Mouse (Mus musculus): ENCODE measurements around the gene Abcd3.

The Abcd3 gene

DNA sequence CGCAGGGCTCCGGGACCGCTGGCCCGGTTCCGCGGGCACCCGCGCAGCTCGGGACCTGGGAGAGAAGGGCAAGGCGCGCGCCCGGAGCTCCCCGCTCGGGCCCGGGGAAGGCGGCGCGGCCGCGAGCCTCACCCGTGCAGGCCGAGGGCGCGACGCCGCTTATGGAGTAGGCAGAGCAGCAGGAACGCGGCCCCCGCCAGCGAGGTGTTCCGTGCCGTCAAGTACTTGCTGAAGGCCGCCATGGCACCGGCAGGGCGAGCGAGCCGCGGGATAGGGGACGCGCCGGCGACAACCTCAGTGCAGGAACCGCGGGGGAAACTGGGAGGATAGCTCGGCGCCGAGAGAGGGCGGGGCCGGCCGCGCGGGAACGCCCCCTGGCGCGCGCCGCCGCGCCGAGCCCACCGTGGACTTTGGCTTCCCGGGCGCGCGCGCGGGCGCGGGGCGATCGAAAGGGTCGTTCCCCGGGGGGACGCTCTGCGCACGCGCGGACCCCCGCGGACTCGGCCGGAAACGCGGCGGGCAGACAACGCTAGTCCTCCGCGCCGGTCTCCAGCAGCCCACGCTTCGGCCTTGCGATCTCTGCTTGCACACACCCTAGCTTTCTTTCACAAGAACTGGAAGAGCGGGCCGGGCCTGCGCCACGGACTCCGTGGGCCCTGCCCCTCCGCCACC, at the start of gene Abcd3:
TSS of gene Abcd3 (minus strand) at position 426 of the 672 bp plus-strand sequence.
- DNase-seq (ENCODE audit: low spot score) = peak; percentile 85

- DNase-seq (ENCODE audit: low spot score) = no peak
Observed at GRCm38 (mm10) chr3:121859142-121859541, 44.0 kb upstream of the Abcd3 start.

DNA sequence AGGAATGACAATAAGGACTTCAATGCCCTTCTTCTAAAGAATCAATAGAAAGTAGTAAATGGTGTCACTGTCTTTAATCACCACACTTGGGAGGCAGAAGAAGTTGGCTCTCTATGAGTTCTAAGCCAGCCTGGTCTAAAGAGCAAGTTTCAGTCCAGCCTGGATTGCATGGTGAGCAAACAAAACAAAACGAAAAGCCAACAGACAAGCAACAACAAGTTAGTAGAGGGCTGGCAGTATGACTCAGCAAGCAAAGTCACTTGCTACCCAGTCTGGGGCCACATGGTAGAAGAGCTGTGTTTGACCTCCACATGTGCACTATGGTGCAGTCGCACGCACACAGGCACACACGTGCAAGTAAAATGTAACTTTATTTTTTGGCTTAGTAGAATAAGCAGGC, 41.0 kb upstream of the Abcd3 start:
- DNase-seq (ENCODE audit: low spot score) = no peak

DNA sequence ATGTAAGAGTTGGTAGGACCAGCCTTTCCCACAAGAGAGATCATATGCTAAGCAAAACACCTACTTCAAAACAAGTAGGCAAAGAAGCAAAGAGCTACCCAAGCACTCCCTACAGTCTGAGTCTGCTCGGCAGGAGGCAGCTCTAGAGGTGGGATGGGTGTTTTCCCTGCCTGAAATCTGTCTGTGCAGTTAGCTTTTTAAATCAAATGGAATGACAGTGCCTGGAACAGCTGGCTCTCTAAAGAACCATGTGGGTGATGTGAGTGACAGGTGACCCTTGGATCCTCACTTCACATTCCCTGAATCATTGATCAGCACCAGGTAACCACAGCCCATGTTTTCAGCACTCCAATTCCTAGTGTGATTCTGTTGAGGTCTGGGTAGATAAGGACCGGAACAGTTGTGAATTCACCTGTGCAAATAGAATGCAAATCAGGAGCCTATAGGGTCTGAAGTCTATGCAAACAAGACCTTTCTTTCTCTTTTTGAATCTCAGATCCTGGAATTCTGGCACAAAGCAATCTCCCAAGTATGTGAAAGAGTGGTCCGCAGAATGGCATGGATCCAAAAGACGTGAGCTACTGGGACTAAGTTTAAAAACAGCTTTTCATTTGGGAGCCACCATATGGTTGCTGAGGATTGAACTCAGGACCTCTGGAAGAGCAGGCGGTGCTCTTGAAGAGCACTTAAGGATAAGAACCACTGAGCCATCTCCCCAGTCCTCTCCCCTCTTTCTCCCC, 38.8 kb upstream of the Abcd3 start:
- no peak for DNase-seq (ENCODE audit: low spot score)

DNA sequence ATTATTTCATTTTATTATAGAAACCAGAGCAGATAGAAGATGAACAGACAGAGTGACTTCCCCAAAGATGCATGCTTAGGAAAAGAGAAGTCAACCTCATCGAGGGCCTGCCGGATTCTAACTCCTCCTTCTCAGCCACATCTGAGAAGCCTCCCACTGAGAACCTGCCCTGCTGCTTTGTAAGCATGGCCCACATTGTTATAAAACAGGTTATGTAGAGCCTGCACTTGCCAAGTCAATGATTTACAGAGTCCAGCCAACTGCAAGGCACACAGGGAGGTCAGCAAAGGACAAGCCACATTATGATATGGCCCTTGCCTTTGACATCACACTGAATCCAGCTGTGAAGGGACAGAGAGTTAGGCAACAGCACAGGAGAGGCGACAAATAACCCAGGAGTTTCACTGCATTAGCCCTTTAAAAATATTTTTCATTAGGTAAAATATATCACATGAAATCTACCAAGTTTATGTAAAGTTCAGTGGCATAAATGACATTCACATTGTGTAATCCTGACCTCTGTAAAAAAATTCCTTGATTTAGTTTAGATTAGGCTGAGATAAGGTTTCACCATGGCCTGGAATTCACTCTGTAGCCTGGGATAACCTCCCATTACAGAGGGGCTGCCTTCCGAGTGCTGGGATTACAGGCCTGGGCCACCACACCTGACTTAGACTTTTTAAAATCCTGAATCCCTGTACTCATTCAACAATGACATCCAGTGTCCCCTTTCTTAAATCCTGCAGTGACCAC, 37.1 kb upstream of the Abcd3 start:
- no peak for DNase-seq (ENCODE audit: low spot score)

- no peak for DNase-seq (ENCODE audit: low spot score)
Observed at GRCm38 (mm10) chr3:121851006-121851405, 35.9 kb upstream of the Abcd3 start.

DNA sequence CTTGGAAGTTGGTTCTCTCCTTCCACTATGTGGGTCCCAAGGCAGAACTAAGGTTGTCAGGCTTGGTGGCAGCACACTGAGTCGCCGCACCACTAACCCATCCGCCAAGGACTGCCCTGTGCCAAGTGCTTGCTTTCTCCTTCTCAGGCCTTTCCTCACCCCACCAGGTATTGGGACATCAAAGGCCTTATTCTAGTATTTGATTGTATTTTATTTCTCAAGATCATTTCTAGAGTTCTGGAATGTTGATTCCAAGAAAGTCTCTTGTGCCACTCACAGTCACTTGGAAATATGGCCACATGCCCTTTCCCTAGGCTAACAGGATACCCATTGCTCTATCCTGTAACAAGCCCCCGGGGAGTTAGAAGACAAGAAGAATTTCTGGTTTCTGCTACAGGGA, 35.3 kb upstream of the Abcd3 start:
- no peak for DNase-seq (ENCODE audit: low spot score)

DNA sequence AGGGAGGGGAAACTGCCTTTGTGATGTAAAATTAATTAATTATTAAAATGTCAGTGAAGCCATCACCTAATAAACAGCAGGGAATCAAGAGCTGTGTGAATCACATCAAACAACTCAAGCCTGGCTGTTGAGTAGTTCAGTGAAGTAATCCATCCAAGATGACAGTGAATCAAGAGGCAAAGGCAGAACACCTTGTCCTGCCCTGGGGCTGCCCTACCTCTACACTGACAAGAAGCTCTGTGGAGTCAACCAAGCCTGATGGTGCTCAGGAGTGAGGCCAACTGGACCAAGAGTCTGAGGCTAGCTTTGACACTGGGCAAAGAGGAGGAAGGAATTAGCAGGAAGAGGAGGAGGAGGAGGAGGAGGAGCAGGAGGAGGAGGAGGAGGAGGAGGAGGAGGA, 32.2 kb upstream of the Abcd3 start:
- no peak for DNase-seq (ENCODE audit: low spot score)

GRCm38 (mm10) chr3:121844658-121845057, 29.6 kb upstream of the Abcd3 start:
- no peak for DNase-seq (ENCODE audit: low spot score)

GRCm38 (mm10) chr3:121844013-121844412, 28.9 kb upstream of the Abcd3 start:
- DNase-seq (ENCODE audit: low spot score) = no peak

DNA sequence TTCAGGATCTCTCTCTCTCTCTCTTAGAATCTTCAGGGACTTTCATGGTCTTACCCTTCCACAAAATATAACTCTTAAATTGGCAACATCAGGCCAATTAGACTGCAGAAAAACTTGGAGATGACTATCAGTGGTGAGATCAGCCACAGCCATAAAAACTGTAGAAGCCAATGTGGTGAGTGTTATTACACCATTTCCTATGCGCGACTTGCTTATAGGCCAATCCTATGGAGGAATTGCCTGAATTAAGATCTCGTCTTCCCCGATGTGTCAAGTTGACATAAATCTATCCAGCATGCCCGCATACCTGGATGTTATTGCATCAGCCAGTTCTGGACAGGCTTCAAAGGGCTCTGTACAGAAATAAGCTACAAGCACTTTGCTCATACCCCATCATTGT, 28.2 kb upstream of the Abcd3 start:
- DNase-seq (ENCODE audit: low spot score) = no peak

GRCm38 (mm10) chr3:121842306-121842860, 27.3 kb upstream of the Abcd3 start:
- no peak for DNase-seq (ENCODE audit: low spot score)

DNA sequence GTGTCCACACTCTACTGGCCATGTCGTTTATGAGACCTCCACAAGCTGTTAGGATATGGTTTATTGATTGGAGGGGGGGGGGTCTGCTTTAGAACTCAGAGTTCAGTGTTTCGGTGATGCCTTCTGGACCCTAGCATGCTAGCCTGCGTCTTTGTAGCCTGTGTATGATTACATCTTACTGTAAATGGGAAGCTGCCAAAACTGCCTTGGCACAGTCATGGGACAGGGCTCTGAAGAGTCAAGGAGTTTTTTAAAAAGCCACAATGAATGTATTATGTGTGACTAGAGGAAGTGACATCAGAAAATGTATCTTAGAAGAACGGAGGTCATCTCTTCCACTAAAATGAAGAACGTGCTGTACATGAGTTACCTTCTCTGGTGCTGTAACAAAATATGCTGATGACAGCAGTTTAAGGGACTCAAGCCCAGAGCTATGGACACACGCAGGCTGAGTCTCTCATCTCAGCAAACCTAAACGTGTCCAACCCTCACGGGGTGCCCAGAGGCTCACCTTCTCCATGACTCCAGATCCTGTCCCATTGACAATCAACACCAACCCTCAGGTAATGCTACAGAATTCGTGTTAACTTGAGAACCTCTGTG, 26.4 kb upstream of the Abcd3 start:
- no peak for DNase-seq (ENCODE audit: low spot score)

GRCm38 (mm10) chr3:121840351-121840750, 25.2 kb upstream of the Abcd3 start:
- DNase-seq (ENCODE audit: low spot score) = no peak

DNA sequence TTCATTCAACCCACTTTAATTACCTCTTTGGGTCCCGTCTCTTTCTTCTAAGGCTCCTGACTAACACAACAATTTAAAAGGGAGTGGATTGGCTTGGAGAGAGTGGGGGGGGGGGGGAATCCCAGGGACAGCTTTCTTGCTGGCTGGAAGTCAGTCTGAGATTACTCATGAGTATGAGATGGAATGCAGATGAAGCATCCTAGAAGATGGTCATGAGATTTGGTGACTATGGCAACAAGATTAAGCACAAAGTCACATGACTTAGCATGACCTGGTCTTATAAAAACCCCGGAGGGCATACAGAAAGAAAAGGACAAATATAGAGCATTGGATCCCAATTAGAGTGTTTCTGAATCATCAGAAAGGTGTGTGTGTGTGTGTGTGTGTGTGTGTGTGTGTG, 19.6 kb upstream of the Abcd3 start:
- DNase-seq (ENCODE audit: low spot score) = no peak

DNA sequence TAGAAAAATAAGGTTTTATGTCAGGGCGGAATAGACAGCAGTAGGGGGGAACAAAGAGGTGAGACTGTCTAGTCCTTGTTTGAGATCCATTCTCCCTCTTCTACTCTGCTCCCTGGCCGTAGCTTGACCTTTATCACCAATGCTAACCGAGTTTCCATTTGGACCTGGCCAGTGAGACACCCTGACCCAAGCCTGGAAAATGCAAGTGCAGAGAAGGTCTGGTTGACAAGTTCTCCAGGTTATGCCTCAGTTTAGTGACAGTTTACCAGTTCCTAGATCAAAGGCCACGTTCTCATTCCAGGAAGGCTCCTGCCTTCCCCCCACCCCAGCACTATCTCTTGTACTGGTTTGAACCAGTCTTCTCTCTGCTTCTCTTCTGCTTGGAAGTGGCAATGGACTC, 19.1 kb upstream of the Abcd3 start:
- DNase-seq (ENCODE audit: low spot score) = no peak

GRCm38 (mm10) chr3:121825092-121825491, 10.0 kb upstream of the Abcd3 start:
- no peak for DNase-seq (ENCODE audit: low spot score)

GRCm38 (mm10) chr3:121824319-121824718, 9.2 kb upstream of the Abcd3 start:
- no peak for DNase-seq (ENCODE audit: low spot score)

DNA sequence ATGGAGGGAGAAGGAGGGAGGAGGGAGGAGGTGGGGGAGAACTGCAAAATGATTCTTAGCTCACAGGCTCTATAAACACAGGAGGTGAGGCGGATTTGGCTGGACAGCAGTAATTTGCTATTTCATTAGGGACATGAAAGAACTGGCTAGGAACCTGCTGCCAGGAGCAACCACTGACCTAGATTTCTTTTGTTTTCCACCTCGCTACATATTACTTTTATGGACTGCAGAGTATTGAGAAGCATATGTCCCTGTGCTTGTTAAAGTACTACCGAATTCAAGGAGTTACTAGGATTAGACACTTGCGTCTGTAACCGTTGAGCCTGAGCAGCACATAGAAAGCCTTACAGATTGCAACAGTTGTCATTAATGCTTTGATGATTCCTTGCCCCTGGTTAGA, 7.5 kb upstream of the Abcd3 start:
- DNase-seq (ENCODE audit: low spot score) = no peak

DNA sequence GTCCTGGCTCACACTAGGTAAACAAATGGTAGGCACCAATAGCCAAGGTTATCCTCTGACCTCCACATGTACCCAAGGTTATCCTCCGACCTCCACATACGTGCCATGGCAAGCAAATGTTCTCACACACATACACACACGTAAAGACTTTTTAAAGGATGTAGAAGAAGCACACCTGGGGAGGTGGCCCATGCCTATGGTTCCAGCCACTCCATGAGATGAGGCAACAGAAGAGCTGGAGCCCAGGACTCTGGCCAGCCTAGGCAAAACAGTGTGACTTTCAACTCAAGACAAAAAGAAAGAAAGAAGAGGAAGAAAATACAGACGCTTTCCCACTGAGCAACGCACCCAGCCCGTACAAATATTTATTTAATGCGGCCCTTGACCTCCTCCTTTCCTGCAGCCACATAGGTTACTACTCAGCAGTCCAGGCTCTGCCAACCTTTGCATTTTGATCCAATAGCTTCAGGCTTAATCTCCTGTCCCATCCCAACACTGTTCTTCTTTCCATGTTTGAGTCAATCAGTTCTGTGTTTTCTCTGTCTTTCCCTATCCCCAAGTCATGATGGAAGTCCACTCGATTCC, 6.5 kb upstream of the Abcd3 start:
- no peak for DNase-seq (ENCODE audit: low spot score)

DNA sequence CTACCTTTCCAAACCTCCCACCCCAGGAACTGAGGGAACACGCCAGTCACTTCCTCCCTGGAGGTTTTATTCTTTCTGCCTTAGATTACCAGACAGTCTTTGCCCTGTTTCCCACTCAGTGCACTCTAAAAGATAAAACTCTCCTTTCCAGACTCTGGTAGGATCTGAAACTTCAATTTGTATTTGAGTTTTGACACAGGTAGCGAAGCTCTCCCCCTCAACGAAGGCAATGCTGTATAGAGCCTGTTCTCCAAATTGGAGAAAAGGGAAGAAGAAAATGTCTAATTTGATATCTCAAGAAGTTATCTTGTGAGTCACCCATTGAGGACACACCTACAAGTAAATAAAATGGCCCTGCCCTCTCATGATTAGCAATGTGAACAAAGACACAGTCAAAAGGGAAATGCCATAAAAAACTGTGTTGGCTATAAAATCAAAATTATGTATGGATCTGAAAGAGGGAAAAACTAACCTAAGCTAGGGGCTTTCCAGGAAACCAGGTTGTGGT, 4.6 kb upstream of the Abcd3 start:
- DNase-seq (ENCODE audit: low spot score) = no peak

Data from ovary, postnatal 14 days (tissue).